Mouse (Mus musculus): Measurements from ENCODE around the gene Numbl. TPM values are rescaled to one million over a fixed set of nuclear protein-coding genes. Genes with fewer than 3 reads are reported as not detected.

Gene Numbl
- total RNA-seq, 2 experiments from 2014 or later, result 147 to 149 TPM

DNA sequence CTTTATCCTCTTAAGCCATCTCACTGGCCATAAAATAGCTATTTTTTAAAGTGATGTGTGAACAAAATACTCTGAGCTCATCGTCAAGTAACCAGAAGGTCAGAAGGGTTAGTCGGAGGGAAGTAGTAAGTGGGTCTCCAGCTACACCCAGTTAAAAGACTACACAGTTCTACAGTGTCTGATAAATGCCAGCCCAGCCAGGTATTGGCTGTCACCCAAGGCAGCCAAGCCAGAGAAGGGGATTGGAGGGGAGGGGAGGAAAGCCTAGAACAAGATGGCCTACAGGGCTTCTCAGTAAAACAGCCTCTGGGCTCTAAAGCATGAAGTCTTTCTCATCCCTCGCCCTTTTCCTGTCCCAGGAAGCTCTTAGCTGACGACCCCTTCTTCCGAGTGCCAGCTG, 8.3 kb upstream of the Numbl start:
- DNase-seq (ENCODE audit: extremely low spot score in 1 of 2, low spot score in 1 of 2), result no peak

DNA sequence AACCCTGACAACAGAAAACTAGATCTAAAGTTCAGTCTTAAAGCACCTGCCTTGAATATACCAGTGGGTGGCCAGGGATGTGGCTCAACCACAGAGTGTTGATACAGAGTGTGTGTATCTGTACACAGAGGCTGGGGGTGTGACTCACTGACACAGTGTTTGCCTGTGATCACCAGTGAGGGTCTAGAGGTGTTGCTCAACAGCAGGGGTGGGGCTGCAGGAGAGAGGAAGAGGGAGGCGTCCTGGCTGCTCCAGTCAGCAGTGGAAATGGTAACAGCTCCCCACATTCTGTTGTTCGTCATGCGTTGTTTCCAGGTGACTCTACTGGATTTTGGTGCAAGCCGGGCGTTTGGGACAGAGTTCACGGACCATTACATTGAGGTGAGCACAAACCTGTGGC, 6.3 kb upstream of the Numbl start:
- no peak for DNase-seq (ENCODE audit: extremely low spot score in 1 of 2, low spot score in 1 of 2)

DNA sequence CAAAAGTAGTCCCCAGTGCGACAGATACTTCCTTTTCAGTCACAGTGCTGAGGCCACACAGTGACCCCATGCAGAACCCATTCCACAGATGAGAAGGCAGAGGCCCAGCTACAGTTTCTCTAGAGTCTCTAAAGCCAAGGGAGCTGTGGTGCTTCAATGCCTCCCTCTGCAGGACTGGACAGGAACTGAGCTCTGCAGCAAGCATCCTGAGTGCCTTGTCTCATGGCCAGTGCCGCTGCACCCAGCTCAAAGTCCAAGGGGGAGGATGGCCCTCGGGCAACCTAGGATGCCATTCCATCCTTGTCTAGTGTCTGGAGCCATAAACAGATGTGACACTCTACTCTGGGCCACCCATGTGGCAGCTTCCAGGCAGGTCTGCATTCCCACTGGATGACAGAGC, 2.5 kb upstream of the Numbl start:
- DNase-seq (ENCODE audit: extremely low spot score in 1 of 2, low spot score in 1 of 2), result no peak

DNA sequence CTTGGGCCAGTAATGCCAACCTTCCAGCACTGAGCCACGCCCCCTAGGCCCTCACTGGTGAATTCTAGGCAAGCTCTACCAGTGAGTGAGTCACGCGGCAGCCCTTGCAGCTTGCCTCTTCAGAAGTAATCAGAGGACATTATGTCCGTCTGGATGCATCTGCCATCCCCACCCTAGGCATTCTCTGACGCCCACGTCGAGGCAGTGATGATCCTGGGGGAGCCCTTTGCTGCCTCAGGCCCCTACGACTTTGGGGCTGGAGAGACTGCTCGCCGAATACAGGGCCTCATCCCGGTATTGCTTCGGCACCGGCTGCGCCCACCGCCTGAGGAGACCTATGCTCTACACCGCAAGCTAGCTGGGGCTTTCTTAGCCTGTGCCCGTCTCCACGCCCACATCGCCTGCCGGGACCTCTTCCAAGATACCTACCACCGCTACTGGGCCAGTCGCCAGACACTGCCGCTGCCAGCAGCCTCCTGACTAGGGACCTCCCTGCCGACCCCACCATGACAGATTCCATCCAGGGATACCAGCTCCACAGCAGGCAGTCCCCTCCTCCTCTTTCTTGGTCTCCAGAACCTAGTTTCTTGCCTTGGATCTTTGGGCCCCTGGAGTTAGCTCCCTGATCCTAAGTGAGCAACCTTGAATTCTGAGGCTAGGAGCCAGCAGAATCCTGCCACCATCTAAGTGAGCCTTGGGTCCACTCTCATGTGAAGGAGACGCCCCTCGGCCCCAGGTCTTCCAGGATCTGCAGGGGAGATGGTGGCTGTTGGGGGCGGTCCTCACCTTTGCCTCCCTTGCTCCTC, 984 bp upstream of the Numbl start:
- peak; percentile 58 to 60 for DNase-seq (ENCODE audit: extremely low spot score in 1 of 2, low spot score in 1 of 2)

DNA sequence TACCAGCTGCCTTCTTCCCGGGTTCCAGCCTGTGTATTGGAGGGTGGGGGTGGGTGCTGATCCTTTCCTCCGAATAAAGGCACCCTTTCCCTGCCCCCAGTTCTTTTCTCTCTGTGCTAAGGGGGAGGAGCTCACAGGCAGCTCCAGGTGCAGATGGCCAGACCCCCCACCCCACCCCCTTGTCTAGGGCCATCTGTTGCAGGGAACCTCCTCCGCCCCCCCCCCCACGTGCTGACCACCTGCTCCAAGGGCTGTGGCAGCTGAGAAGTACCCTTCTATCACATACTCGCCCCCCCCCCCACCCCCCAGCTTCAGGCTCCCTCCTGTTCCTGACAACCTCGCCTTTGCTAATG, 405 bp upstream of the Numbl start:
- DNase-seq (ENCODE audit: extremely low spot score in 1 of 2, low spot score in 1 of 2), result no peak

DNA sequence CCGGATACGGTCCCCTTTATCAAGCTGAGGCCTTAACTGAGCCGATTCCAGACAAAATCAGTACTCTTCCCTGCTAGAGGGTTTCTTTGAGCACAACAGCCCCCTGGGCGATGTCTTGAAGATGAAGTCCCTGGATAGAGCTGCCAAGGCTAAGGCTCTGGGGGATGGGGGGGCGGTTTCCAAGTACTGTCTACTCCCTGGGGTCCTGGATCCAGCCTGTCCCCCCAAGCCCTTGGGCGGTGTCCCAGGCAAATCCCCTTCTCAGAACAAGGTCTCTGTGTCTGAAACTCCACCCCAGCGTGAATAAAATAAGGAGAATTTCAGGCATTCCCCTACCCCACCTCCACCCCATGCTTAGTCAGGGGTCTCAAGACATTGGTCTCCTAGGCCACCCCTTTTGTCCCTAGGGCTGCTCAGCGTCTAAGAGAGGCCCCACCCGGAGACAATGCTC, 1.1 kb downstream of the Numbl start:
- no peak for DNase-seq (ENCODE audit: extremely low spot score in 1 of 2, low spot score in 1 of 2)

DNA sequence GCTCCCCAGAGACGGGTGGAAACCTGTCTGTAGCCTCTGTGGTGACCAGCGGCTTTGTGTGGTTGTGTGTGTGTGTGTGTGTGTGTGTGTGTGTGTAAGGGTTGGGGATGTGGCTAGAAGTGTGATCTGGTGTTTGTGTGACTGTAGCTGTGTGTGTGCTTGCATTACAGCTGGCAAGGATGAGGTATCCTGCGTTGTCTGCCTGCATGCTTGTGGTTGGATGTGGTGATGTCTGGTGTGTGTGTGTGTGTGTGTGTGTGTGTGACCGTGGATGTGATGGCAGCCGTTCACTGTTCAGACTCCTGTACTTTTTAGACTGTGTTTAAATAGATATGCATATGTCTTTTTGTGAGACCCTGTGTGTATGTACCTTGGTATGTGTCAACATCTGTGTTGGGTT, 1.5 kb downstream of the Numbl start:
- DNase-seq (ENCODE audit: extremely low spot score in 1 of 2, low spot score in 1 of 2), result no peak

DNA sequence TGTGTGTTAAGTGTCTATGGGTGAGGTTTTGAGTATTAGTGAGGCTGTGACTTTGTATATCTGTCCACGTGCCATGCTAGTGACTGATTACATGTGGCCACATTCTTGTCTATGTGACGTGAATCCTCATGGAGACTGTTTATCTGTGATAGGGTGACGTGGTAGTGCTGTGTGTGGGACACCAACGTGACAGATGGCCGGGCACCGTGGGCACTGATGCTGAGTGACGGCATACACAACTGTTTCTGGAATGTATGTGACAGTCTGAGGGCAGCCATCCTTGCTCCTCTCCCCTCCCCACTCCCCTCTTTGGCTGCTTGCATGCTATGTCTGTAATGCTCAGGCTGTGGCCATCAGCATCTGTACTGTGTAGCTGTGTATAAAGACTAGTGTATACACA, 2.6 kb downstream of the Numbl start:
- DNase-seq (ENCODE audit: extremely low spot score in 1 of 2, low spot score in 1 of 2), result no peak

DNA sequence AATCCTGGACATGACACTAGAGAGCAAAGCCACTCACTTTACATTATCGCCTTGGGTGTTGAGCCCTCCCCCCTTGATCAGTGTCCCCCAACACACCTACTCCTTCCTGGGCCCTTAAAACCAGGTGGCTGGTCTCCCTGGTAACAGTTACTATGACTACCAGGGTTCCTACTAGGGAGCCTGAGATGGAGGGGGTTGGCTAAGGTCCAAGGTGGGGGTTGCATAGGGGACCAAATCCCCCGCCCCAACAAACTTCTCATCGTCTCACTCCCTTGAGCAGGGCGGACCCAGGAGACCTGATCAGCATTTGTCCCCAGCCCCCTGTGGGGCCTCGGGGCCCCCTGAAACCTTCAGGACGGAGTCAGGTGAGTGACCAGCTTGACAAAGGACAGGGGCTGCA, 3.7 kb downstream of the Numbl start:
- no peak for DNase-seq (ENCODE audit: extremely low spot score in 1 of 2, low spot score in 1 of 2)

DNA sequence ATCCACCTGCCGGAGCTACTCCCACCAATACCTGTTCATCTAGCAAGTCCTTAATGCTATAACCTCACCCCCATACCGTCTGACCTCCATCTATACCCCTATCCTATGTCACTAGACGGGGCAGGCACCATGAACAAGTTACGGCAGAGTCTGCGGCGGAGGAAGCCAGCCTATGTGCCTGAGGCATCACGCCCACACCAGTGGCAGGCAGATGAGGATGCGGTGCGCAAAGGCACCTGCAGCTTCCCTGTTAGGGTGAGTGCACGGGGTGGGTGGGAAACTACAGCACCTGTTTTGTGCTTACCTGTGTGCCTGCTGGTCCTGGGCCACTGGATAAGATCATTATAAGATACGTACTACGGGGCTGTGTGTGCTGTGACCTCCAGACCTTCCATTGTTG, 6.5 kb downstream of the Numbl start:
- DNase-seq (ENCODE audit: extremely low spot score in 1 of 2, low spot score in 1 of 2), result no peak

DNA sequence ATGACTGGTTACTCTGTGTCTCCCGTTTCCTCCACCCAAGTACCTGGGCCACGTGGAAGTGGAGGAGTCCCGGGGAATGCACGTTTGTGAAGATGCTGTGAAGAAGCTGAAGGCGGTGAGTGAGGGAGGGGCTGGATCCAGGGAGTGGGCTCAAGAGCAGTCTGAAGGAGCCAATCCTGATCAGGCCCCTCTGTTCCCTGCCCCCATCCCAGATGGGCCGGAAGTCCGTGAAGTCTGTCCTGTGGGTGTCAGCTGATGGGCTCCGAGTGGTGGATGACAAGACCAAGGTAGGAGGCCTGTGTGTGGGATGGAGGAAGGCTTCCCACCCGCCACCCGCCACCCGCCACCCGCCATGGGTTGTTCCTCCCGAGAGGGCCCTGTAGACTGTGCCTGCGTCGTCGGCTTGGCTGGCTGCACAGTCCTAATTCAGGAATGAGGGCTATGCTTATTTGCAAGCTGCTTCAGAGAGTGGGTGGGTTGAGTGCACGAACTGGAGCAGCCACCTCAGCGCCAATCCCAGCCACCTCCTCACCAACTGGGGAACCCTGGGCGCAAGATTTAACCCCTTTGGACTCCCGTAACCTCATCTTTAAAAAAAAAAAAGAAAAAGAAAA, 8.4 kb downstream of the Numbl start:
- DNase-seq (ENCODE audit: extremely low spot score in 1 of 2, low spot score in 1 of 2), result peak; percentile 61 to 62

DNA sequence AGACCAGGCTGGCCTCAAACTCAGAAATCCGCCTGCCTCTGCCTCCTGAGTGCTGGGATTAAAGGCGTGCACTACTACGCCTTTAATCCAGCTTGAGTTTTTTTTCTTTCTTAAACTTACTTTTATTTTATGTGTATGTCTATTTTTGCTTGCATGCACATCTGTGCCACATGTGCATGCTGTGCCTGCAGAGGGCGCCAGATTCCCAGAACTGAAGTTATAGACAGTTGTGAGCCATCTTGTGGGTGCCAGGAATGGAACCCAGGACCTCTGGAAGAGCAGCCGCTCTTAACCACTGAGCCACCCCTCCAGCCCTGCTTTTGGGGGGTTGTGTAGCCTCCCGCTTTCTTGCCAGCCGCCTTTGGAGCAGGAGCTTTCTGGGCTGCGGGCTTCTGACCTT, 13.2 kb downstream of the Numbl start:
- DNase-seq (ENCODE audit: extremely low spot score in 1 of 2, low spot score in 1 of 2), result no peak

DNA sequence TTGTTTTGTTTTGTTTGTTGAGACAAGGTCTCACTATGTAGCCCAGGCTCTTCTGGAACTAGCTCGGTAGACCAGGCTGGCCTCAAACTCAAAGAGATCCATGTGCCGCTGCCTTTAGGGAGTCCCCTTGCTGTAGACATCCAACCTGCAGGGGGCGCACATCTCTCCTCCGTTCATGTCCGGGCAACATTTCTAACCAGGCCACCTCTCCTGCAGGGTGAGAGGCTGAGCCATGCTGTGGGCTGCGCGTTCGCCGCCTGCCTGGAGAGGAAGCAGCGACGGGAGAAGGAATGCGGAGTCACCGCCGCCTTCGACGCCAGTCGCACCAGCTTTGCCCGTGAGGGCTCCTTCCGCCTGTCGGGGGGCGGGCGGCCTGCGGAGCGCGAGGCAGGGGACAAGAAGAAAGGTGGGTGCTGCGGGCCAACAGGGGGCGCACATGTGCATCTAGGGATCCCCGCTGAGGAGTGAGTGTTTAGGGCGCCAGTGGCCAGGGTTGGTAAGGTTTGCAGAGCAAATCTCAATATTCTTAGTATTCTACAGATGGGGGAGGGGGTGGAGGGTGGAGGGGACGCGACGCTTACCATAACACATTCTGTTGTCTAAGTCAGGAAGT, 15.6 kb downstream of the Numbl start:
- DNase-seq (ENCODE audit: extremely low spot score in 1 of 2, low spot score in 1 of 2), result peak in 1 of 2 experiments; percentile 47

DNA sequence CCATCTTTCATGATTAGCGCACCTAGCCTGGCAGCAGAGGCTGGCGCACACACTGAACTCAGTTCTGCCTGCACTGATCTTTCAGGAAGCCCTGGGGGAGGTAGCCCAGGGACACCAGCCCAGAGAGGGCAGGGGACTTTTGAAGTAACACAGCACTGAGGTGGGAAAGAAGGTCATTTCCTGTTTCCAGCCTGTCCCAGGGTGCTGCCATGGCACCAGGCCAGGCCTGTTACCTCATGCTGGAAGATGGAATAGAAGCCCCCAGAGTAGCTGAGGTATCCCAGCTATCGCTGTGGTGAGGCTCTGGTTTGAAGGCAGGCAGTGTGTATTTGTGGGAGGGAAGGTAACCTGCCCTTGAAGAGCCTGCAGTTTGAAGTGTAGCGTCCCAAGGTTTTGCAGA, 16.7 kb downstream of the Numbl start:
- no peak for DNase-seq (ENCODE audit: extremely low spot score in 1 of 2, low spot score in 1 of 2)

DNA sequence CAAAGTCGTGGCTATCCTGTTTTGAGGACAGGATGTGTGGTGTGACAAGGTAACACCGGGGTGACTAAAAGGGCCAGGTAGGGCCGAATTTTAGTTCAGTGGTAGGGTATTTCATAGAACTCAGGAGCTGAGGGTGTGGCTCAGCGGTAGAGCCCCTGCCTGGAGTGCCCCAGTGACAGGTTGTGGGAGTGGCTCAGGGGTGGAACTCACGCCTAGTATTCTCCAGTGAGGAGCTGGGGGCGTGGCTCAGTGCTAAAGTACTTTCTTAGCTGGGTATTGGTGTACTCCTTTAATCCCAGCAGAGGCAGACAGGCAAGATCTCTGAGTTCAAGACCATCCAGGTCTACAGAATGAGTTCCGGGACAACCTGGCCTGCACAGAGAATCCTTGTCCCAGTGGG, 17.8 kb downstream of the Numbl start:
- DNase-seq (ENCODE audit: extremely low spot score in 1 of 2, low spot score in 1 of 2), result no peak

DNA sequence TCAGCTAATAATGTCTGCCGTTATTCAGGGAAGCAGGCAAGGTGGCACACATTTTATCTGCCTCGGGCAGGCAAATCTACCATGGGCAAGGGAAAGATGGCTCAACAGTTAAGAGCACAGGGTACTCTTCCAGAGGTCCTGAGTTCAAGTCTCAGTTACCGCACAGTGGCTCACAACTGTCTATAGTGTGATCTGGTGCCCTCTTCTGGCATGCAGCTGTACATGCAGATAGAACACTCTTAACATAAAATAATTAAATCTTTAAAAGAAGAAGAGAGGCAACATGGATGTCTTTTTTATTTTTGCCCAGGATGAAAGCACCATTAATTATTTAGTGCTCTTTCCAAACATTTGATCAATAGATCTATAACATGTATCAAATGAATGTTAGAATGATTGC, 19.0 kb downstream of the Numbl start:
- DNase-seq (ENCODE audit: extremely low spot score in 1 of 2, low spot score in 1 of 2), result no peak

DNA sequence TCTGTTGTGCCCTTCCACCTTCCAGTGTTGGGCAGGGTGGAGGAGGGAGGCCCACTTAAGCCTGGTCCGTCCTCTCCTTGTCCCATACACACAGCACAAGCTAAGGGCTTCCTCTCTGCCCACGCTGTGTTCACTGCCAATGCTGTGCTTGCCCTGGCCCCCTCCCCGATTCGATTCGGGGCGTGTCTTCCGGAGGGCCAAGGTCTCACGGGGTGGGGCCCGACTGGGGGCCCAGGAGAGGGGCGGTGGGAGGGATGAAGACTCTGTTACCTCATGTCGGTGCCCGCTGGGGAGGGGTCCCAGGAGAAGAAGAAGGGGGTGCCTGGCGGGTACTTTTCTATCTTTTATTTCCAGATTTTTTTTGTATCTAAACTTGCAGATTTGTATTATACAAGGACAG, 23.5 kb downstream of the Numbl start:
- DNase-seq (ENCODE audit: extremely low spot score in 1 of 2, low spot score in 1 of 2), result no peak

DNA sequence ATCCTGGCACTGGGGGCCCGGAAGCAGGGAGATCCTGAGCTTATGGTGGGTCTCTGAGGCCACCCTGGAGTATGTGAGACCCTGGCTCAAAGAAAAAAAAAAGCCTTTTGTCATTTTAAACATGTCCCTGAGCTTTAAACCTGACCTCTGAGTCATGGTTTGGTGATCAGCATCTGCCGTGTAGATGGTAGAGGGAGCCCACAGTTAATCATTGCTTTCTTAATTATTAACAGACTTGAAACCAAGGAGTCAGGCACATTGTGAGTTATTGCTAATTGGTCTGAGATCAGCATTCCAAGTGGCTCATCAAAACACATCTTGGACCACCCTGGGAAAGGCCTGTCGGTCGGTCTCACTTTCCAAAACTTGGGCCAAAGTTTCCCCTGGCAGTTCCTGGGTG, 24.0 kb downstream of the Numbl start:
- DNase-seq (ENCODE audit: extremely low spot score in 1 of 2, low spot score in 1 of 2), result no peak

DNA sequence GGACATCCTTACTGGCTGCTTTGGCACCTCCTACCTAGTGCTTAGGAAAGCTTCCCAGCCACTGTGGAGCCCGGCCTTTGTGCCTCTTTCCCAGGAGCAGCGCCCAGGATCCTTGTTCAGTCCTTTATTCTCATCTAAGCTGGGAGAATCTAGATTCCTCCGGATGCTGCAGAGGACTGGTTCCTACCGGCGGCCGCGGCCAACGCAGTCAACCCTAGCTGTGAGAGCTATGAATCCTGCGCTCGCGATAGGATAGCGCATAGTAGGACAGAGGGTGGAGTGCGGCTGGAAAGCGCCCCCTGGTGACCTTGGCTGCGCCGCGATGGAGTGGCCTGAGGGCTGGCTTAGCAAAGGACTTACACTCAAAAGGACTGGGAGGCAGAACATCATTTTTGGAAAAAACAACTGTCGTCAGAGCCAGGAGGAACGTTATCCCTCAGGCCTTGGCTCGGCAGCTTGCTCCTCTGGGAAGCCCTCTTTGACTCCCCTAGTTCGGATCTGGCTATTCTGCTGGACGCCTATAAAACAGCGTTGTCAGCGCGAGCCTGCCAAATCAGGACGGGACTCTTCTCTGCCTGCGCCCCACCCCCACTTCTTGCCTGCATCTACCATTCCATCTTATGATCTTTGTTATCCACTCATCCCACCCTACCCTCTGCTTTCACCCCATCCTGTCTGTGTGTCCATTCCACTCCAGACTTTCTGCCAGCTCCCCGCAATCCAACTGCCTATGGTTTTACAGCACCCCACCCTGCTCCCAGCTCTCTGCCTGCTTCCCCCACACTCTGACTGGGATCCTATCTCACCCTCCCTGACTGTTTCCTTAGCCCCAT, 26.8 kb downstream of the Numbl start:
- peak; percentile 37 to 41 for DNase-seq (ENCODE audit: extremely low spot score in 1 of 2, low spot score in 1 of 2)

DNA sequence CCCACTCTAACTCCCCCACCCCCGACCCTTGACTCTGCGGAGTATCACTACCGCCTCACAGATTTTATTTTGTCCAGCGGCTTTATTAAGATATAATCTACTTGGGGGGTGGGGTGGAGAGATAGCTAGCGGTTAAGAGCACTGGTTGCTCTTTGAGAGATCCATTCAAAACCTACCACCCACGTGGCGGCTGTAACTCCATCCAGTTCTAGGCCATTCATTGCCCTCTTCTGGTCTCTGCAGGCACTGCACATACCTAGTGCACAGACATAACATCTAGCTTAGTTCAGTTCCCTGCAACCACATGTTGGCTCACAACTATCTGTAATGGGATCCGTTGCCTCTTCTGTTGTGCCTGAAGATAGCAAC, 27.4 kb downstream of the Numbl start:
- peak in 1 of 2 experiments; percentile 46 for DNase-seq (ENCODE audit: extremely low spot score in 1 of 2, low spot score in 1 of 2)

DNA sequence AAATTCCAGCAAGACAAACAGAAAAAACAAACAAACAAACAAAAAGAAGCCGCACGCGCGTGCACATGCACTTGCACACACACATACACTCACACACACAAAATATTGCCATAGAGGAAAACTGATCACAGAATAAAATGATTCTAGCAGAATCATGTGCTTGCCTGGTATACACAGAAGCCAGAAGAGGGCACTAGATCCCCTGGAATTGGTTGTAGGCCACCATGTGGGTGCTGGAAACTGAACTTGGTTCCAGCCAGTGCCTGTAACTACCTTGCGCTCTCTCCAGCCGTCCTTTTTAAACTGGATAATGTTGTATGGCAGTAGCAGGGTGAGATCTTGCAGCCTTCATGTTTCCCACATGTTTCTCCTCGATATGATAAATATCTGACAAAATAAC, 30.5 kb downstream of the Numbl start:
- no peak for DNase-seq (ENCODE audit: extremely low spot score in 1 of 2, low spot score in 1 of 2)
